Mouse (Mus musculus): ENCODE results near the gene Adamts1. TPM values are rescaled to one million over a fixed set of nuclear protein-coding genes. Genes with fewer than 3 reads are reported as not detected.
A peak's percentile ranks its signal among the peaks of the same experiment; 100 is the strongest.

Adamts1 gene
- polyA plus RNA-seq, 1 experiment from 2014 or later, result 40.2 TPM

- Histone ChIP-seq H3K4me1 (replicated peaks) (peaks cover 33% of the 10 kb centered on the region), H3K27me3 (no peaks in the 10 kb centered on the region), H3K27ac (peak overlapping the region; percentile 98), H3K36me3 (peaks cover 39% of the 10 kb centered on the region), H3K4me3 (peak overlapping the region; percentile 86), H3K9me3 (replicated peaks) (no peaks in the 10 kb centered on the region), H3K4me2 (peak overlapping the region; percentile 86), H3K9ac (peak overlapping the region; percentile 90)
- WGBS, result under 1% methylated on average over 23 of the region's 23 CpGs
- peak; percentile 64 for ATAC-seq (replicated peaks; ENCODE audit: insufficient number of reproducible peaks, insufficient read depth, low FRiP score, low read depth)
Observed at GRCm38 (mm10) chr16:85801252-85801651, 1.7 kb downstream of the Adamts1 start.

- Histone ChIP-seq H3K9me3 (replicated peaks) (no peaks in the 10 kb centered on the region), H3K27me3 (no peaks in the 10 kb centered on the region), H3K9ac (peak overlapping the region; percentile 90), H3K4me1 (replicated peaks) (peaks cover 33% of the 10 kb centered on the region), H3K36me3 (peaks cover 45% of the 10 kb centered on the region), H3K27ac (peak overlapping the region; percentile 98), H3K4me2 (peak overlapping the region; percentile 86), H3K4me3 (peak overlapping the region; percentile 86)
- ATAC-seq (replicated peaks; ENCODE audit: insufficient number of reproducible peaks, insufficient read depth, low FRiP score, low read depth), result peak; percentile 81
- WGBS, result 4% methylated on average over 8 of the region's 8 CpGs
Observed at GRCm38 (mm10) chr16:85800691-85801090, 2.2 kb downstream of the Adamts1 start.

GRCm38 (mm10) chr16:85799971-85800370, 2.9 kb downstream of the Adamts1 start:
- WGBS, result 43% methylated on average over 9 of the region's 9 CpGs
- Histone ChIP-seq H3K27me3 (no peaks in the 10 kb centered on the region), H3K9ac (peak overlapping the region; percentile 32), H3K9me3 (replicated peaks) (no peaks in the 10 kb centered on the region), H3K36me3 (peaks cover 52% of the 10 kb centered on the region), H3K4me1 (replicated peaks) (peaks cover 27% of the 10 kb centered on the region), H3K4me3 (peak overlapping the region; percentile 86), H3K27ac (peak overlapping the region; percentile 98; the same call in 1 of the 2 replicates), H3K4me2 (peak overlapping the region; percentile 86)
- no peak for ATAC-seq (replicated peaks; ENCODE audit: insufficient number of reproducible peaks, insufficient read depth, low FRiP score, low read depth)

GRCm38 (mm10) chr16:85798334-85798733, 4.6 kb downstream of the Adamts1 start:
- 82% methylated on average over 7 of the region's 7 CpGs for WGBS
- H3K9ac ChIP-seq, result no peak overlapping the region
- no peaks in the 10 kb centered on the region for H3K9me3 ChIP-seq (replicated peaks)
- no peak overlapping the region for H3K4me2 ChIP-seq
- no peak for ATAC-seq (replicated peaks; ENCODE audit: insufficient number of reproducible peaks, insufficient read depth, low FRiP score, low read depth)
- H3K36me3 ChIP-seq, result peaks cover 60% of the 10 kb centered on the region
- no peak overlapping the region for H3K4me3 ChIP-seq
- H3K27ac ChIP-seq, result no peak overlapping the region
- H3K27me3 ChIP-seq, result no peaks in the 10 kb centered on the region
- peaks cover 21% of the 10 kb centered on the region for H3K4me1 ChIP-seq (replicated peaks)

- H3K4me1 ChIP-seq (replicated peaks), result peaks cover 21% of the 10 kb centered on the region
- H3K4me2 ChIP-seq, result no peak overlapping the region
- 96% methylated on average over 4 of the region's 4 CpGs for WGBS
- no peak overlapping the region for H3K27ac ChIP-seq
- H3K9me3 ChIP-seq (replicated peaks), result no peaks in the 10 kb centered on the region
- no peak overlapping the region for H3K4me3 ChIP-seq
- H3K27me3 ChIP-seq, result no peaks in the 10 kb centered on the region
- ATAC-seq (replicated peaks; ENCODE audit: insufficient number of reproducible peaks, insufficient read depth, low FRiP score, low read depth), result no peak
- H3K36me3 ChIP-seq, result peaks cover 60% of the 10 kb centered on the region
- H3K9ac ChIP-seq, result no peak overlapping the region
Observed at GRCm38 (mm10) chr16:85797161-85797560, 5.8 kb downstream of the Adamts1 start.

- Histone ChIP-seq H3K27me3 (no peaks in the 10 kb centered on the region), H3K4me2 (no peak overlapping the region), H3K36me3 (peaks cover 60% of the 10 kb centered on the region), H3K27ac (no peak overlapping the region), H3K9ac (no peak overlapping the region), H3K9me3 (replicated peaks) (no peaks in the 10 kb centered on the region), H3K4me3 (no peak overlapping the region), H3K4me1 (replicated peaks) (peaks cover 21% of the 10 kb centered on the region)
- ATAC-seq (replicated peaks; ENCODE audit: insufficient number of reproducible peaks, insufficient read depth, low FRiP score, low read depth), result no peak
- 92% methylated on average over 7 of the region's 7 CpGs for WGBS
Observed at GRCm38 (mm10) chr16:85795731-85796130, 7.2 kb downstream of the Adamts1 start.

- ATAC-seq (replicated peaks; ENCODE audit: insufficient number of reproducible peaks, insufficient read depth, low FRiP score, low read depth), result no peak
- Histone ChIP-seq H3K4me2 (no peak overlapping the region), H3K4me1 (replicated peaks) (peaks cover 5% of the 10 kb centered on the region), H3K27me3 (no peaks in the 10 kb centered on the region), H3K27ac (no peak overlapping the region), H3K36me3 (peaks cover 41% of the 10 kb centered on the region), H3K9ac (no peak overlapping the region), H3K4me3 (no peak overlapping the region), H3K9me3 (replicated peaks) (no peaks in the 10 kb centered on the region)
- WGBS, result 75% methylated on average over 4 of the region's 4 CpGs
Observed at GRCm38 (mm10) chr16:85793166-85793830, 9.6 kb downstream of the Adamts1 start.

- no peaks in the 10 kb centered on the region for H3K4me1 ChIP-seq (replicated peaks)
- H3K4me3 ChIP-seq, result no peak overlapping the region
- H3K9ac ChIP-seq, result no peak overlapping the region
- H3K36me3 ChIP-seq, result no peaks in the 10 kb centered on the region
- ATAC-seq (replicated peaks; ENCODE audit: insufficient number of reproducible peaks, insufficient read depth, low FRiP score, low read depth), result no peak
- no peak overlapping the region for H3K27ac ChIP-seq
- 90% methylated on average over 2 of the region's 2 CpGs for WGBS
- H3K27me3 ChIP-seq, result no peaks in the 10 kb centered on the region
- no peak overlapping the region for H3K4me2 ChIP-seq
- H3K9me3 ChIP-seq (replicated peaks), result no peaks in the 10 kb centered on the region
Observed at GRCm38 (mm10) chr16:85781076-85781475, 21.8 kb downstream of the Adamts1 start.

- H3K27ac ChIP-seq, result no peak overlapping the region
- no peaks in the 10 kb centered on the region for H3K4me1 ChIP-seq (replicated peaks)
- H3K4me2 ChIP-seq, result no peak overlapping the region
- H3K4me3 ChIP-seq, result no peak overlapping the region
- no peaks in the 10 kb centered on the region for H3K9me3 ChIP-seq (replicated peaks)
- ATAC-seq (replicated peaks; ENCODE audit: insufficient number of reproducible peaks, insufficient read depth, low FRiP score, low read depth), result no peak
- no peaks in the 10 kb centered on the region for H3K27me3 ChIP-seq
- H3K9ac ChIP-seq, result no peak overlapping the region
- H3K36me3 ChIP-seq, result no peaks in the 10 kb centered on the region
Observed at GRCm38 (mm10) chr16:85779775-85780174, 23.1 kb downstream of the Adamts1 start.

- Histone ChIP-seq H3K27ac (no peak overlapping the region), H3K4me3 (no peak overlapping the region), H3K4me2 (no peak overlapping the region), H3K9me3 (replicated peaks) (no peaks in the 10 kb centered on the region), H3K27me3 (no peaks in the 10 kb centered on the region), H3K36me3 (no peaks in the 10 kb centered on the region), H3K9ac (no peak overlapping the region), H3K4me1 (replicated peaks) (no peaks in the 10 kb centered on the region)
- 66% methylated on average over 3 of the region's 3 CpGs for whole genome bisulfite sequencing
- no peak for ATAC-seq (replicated peaks; ENCODE audit: insufficient number of reproducible peaks, insufficient read depth, low FRiP score, low read depth)
Observed at GRCm38 (mm10) chr16:85772272-85772671, 30.6 kb downstream of the Adamts1 start.

GRCm38 (mm10) chr16:85767341-85767740, 35.6 kb downstream of the Adamts1 start:
- WGBS, result 39% methylated on average over 4 of the region's 4 CpGs
- Histone ChIP-seq H3K4me2 (no peak overlapping the region), H3K27me3 (no peaks in the 10 kb centered on the region), H3K36me3 (no peaks in the 10 kb centered on the region), H3K27ac (no peak overlapping the region), H3K9me3 (replicated peaks) (no peaks in the 10 kb centered on the region), H3K4me3 (no peak overlapping the region), H3K9ac (no peak overlapping the region), H3K4me1 (replicated peaks) (peaks cover 13% of the 10 kb centered on the region)
- ATAC-seq (replicated peaks; ENCODE audit: insufficient number of reproducible peaks, insufficient read depth, low FRiP score, low read depth), result no peak

GRCm38 (mm10) chr16:85765697-85766096, 37.2 kb downstream of the Adamts1 start:
- peaks cover 13% of the 10 kb centered on the region for H3K4me1 ChIP-seq (replicated peaks)
- WGBS, result 35% methylated on average over 8 of the region's 8 CpGs
- H3K4me3 ChIP-seq, result no peak overlapping the region
- ATAC-seq (replicated peaks; ENCODE audit: insufficient number of reproducible peaks, insufficient read depth, low FRiP score, low read depth), result no peak
- H3K27me3 ChIP-seq, result no peaks in the 10 kb centered on the region
- H3K36me3 ChIP-seq, result no peaks in the 10 kb centered on the region
- H3K9ac ChIP-seq, result no peak overlapping the region
- H3K4me2 ChIP-seq, result peak overlapping the region; percentile 32; the same call in 1 of the 2 replicates
- H3K9me3 ChIP-seq (replicated peaks), result no peaks in the 10 kb centered on the region
- no peak overlapping the region for H3K27ac ChIP-seq

Measured in heart, embryonic 15.5 days (tissue).